Mouse (Mus musculus) lung, postnatal 0 days (tissue): ENCODE measurements around the gene Uox.

Experiments
- CTCF ChIP-seq: IDR thresholded peaks from 2 replicates; pipeline ENCODE4 v1.5.1; 2016; ENCODE audit warnings: antibody characterized with exemption, mild to moderate bottlenecking
- EP300 ChIP-seq: IDR thresholded peaks from 2 replicates; pipeline ENCODE4 v1.6.1; 2016; ENCODE audit warnings: antibody characterized with exemption, mild to moderate bottlenecking, control low read depth

- TF ChIP-seq CTCF (no peak), EP300 (no peak)
Observed at GRCm38 (mm10) chr3:146676193-146676592, 106.0 kb downstream of the Uox start.
